Mouse (Mus musculus) ovary, postnatal 36 days (tissue): Measurements from ENCODE around the gene Phactr1.

Source experiments
- DNase-seq: peaks from one replicate; pipeline ENCODE4 v3.0.0; 2022; ENCODE audit warnings: low spot score, mixed read lengths

The Phactr1 gene

GRCm38 (mm10) chr13:42976967-42977366, 296.5 kb downstream of the Phactr1 start:
- no peak for DNase-seq

DNA sequence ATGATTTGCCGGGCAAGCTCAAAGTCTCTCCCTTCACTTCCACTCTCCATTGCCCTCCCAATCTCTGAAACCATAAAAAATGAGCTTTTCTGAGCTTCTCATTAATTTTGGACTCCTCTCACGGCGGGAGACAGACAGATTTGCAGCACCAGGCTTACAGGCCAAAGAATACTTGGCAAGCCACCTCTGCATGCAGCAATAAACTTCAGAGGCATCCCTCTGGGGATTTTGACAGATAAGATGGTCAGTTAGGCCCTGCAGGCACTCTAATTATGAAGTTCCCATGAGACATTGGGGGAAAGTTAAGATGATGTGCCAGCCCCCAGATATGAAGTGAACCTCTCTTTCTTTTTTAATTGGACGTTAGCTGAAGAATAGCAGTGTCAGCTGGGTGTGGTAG, 300.2 kb downstream of the Phactr1 start:
- no peak for DNase-seq

DNA sequence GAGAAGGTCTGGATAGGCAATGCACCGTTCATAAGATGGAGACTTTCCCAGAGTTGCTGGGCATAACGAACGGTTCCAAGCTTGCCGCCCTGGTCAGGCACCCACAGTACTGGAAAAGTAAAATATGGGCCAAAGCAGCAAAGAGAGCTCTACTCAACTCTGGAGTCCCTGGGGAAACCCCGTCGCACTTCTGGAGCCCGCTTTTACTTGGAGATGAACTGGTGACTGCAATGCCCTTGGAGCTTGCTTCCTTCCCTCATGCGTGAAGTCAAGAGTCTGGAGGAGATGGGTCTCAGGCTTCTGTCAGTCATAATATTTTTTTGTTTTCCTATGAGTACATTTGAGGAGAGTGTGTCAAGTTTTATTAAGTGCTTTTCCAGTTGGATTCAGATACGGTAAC, 302.2 kb downstream of the Phactr1 start:
- DNase-seq = no peak

DNA sequence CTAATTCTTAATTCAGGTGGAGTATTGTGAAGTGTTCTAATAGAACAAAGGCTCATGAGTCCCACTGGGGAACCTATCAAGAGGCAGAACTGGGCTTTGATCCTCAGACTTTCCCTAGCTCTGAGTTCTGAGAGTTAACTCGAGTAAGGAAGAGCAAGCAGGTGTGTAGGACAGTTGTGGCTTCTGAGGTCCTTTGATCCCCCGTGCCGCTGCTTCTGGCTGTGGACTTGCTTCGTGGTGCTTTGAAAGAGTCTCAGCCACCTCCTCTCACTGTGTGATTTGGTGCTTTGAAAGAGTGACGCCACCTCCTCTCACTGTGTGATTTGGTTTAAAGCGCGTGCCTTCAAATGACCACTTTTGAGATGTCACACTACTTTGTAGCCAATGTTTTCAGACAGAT, 305.4 kb downstream of the Phactr1 start:
- DNase-seq = no peak

DNA sequence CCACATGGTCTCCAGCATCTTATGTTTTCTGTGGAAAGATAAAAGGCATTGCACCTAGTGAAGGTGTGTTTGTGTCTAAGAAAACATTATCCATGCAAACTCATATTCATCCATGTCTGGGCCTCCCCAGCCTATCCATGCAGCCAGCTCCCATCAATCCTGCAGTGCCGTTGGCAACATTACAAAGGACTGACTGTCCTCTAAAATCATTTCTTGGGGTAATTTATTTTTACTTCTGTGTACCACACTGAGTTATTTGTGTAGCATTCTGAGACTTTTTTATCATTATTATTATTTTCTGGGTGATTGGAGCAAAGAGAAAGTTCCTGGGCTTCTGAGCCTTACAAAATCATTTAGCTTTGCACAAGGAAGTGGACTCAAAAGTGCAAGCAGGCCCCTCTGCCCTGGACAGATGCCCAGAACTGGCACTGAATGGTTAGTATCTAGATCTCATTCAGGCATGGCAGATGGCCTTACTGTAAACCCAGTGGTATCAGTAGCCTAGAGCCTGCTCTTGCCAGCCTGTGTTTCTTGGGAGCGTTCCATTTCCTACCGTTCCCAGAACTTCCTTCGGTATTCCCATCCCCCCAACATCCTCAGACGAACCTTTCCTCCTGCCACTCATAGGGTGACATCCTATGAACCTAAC, 307.6 kb downstream of the Phactr1 start:
- peak; percentile 36 for DNase-seq

DNA sequence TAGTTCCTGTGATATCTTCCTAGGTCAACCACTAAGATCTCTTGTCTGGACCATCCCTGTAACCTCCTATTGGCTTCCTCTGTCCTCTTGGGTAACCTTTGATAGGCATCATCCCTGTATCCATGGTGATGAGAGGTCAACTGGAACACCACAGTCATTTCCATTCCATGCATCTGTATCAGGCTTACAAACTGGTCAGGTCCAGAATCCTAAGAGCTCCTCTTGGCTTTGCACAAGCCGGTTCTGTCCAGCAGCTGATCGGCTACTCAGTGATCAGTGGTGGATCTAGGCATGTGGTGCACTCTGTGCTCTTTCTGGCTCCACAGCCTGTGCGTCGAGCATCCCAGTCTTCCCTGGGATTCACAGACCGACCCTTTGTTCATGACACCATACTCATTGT, 309.1 kb downstream of the Phactr1 start:
- DNase-seq = no peak

DNA sequence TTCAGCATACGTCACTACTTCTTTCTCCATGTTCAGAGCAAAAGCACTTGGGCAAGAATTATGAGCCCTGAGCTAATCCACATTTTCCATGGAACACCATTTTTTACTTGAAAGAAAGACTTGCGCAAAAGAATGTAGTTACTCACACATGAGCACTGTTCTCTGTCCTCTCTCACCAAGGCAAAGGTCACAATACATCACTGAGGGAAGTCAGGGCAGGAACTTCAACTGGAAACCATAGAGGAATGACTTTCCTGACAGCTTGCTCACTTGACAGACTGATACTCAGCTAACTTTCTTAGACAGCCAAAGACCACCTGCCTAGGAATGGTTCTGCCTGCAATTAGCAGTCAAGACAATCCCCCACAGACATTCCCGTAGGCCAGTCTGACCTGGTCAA, 309.6 kb downstream of the Phactr1 start:
- DNase-seq = no peak

GRCm38 (mm10) chr13:42990493-42991111, 310.2 kb downstream of the Phactr1 start:
- DNase-seq = no peak

DNA sequence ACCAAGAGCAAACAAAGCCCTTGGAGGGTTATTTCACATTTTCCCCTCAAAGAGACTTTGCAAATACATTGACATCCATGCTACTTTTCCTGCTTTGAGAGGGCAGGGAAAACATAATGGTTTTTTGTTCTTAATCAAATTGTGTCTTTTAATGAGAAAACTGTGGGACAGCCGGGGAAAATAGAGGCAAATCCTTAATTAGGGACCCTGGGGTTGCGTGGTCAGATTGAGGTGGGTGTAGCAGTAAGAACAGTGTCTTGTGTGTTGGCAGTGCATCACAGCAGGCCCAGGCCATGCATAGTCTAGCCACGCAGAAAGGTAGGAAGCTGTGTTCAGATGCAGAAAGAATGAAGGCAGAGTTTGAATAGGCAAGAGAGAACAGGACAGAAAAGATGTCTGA, 310.7 kb downstream of the Phactr1 start:
- no peak for DNase-seq

DNA sequence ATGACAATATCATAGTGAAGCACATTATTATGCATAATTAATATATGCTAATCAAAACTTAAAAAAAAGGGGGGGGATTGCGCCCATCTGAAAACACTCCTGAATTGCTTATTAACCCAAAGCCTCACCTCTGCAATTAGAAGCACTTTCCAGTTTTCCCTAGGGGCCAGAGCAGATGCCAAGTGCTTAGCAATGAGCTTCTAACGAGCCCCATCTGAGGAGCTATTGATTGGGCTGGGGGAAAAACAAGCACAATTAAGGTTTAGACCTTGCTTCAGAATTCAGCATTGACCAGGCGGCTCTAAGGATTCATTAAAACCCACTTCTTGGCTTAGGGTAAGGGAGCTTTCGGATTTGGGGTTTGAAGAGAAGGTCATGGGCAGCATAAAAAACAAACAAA, 311.9 kb downstream of the Phactr1 start:
- DNase-seq = no peak

GRCm38 (mm10) chr13:42994276-42994675, 313.9 kb downstream of the Phactr1 start:
- DNase-seq = no peak

DNA sequence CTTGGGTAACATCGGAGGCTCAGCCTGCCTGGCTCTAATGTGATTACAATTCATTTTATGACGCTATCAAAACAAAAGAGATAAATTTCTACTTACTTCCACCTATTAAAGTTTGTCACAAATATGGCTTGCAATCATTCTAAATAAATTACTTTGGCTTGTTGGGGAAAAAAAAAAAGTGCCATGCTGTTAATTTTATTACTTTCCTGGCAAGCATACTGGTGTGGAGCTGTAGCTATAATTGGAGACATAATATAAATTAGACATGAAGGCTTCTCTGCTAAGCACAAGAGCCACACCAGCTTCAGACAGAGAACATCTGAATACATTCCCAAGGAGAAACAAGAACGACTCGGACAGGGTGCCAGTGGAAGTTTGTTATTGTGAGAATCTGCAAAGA, 315.8 kb downstream of the Phactr1 start:
- no peak for DNase-seq

DNA sequence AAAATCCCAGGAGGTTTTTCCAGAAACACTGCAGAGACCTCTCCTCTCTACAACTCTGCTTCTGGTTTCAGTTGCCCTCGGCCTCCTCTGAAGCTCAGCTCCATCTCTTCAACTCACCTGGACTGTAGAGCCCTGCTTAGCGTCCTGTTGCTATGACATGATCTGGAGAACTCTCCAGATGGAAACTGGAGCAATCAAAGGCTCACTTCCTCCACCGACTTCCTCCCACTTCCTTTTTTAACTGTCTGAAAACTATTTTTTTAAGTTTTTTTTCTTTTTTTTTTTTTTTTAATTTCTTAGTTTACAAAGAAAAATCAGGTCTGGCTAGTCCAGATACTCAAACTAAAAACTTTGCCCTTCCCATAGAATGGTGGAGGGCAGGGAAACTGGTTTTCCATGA, 318.9 kb downstream of the Phactr1 start:
- DNase-seq = no peak

- DNase-seq = no peak
Measured at GRCm38 (mm10) chr13:43005131-43005579, 324.7 kb downstream of the Phactr1 start.

GRCm38 (mm10) chr13:43008466-43008865, 328.0 kb downstream of the Phactr1 start:
- no peak for DNase-seq

DNA sequence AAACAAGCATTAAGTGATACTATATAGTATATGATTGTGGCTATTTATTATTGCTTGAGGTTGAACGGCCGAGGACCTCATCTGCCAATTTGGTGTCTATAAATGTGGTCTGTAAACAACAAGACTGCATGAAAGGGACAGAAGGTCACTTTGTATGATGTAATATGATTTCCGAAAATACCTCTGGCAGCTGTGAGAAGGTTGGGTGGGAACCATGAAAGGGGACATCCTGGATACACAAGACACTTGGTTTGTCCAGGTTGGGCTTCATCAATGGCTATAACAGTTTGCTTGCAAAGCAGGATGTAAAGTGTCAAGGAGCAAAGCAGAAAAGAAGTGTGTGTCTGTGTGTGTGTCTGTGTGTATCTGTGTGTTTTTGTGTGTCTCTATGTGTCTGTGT, 329.2 kb downstream of the Phactr1 start:
- DNase-seq = no peak

- no peak for DNase-seq
Measured at GRCm38 (mm10) chr13:43011516-43011915, 331.1 kb downstream of the Phactr1 start.

DNA sequence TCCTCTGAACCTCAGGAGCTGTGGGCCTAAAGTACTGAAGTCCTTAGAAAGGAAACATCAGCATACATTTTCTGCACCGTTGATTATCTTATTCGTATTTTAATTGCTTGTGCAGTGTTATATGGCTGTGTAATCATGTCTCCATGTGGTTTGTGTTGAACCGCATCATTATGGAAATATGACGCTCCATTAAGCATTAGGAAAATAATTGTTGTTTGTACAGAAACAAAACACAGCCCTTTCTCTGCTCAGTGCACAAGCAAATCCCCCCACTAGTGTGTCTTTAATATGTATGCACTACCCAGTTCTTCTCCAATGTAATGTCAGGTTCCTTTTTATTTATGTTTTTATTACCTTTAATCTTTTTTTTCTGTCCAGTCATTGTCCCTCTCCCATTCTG, 333.6 kb downstream of the Phactr1 start:
- DNase-seq = no peak

GRCm38 (mm10) chr13:43015768-43016167, 335.3 kb downstream of the Phactr1 start:
- DNase-seq = no peak

GRCm38 (mm10) chr13:43018863-43019262, 338.4 kb downstream of the Phactr1 start:
- no peak for DNase-seq

DNA sequence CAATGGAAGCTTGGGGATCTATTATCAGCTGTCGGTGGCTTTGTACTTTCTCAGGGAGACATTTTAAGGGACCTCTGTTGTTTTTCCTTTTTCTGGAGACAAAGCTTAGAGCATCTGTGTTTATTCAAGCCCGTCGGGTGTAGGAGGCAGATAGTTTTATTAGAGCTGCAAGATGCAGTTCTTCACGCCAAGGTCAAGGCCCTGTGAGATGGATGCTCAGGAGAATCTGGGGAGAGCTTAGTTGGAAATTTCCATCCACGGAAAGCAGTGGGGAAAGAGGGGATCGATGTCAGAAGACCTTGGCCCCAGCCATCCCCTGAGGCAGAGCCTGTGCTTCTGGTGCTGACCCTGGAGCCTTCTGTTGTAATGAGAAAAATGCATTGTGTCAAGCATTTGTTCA, 340.6 kb downstream of the Phactr1 start:
- DNase-seq = no peak

DNA sequence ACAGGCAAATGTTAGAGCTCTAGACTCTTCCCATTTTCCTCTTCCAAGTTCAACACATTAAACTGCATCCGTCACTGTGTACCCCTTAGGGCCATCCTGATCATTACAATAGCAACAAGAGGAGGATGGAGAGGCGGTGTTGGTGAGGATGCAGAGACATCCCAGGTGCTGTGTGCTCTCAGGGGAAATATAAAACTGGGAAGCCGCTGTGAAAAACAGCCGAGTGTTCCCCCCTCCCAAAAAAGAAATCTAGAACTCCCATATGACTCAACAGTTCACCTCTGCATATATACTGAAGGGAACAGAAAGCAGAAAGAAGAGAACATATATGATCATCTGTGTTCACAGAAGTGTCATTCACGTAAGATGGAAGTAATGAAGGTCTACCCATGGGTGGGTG, 342.6 kb downstream of the Phactr1 start:
- DNase-seq = no peak

- DNase-seq = no peak
Measured at GRCm38 (mm10) chr13:43027568-43027967, 347.1 kb downstream of the Phactr1 start.

- no peak for DNase-seq
Measured at GRCm38 (mm10) chr13:43030222-43030621, 349.8 kb downstream of the Phactr1 start.
